Comparison of ENCODE assay signal across 10 mouse cellular contexts in the genomic region with DNA sequence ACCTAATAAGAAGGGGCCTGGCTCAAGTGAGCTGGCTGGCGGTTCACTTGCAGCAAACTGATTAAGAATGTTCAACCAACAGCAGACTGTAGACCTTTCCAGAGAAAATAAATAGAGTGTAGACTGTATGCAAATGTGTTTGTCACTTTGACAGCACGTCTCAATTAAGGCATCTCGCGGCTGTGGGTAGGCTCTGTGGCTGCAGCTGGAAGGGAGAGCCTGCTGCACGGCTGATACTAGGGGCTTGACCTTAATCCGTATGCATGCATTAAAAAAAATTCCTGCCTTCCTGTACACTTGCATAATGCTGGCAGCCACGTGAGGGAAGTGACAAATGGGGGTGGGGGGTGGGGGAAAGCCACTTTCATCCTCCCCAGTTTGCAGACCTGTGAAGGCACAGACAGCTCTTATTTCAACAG.
DNase-seq lines count a peak whose midpoint lies in the region; ATAC-seq and TF ChIP-seq lines count a peak whose summit lies in the region.
"Had no signal": no experiment of that assay in that cellular context is flagged by ENCODE, and none has a peak within 500 bp of the region (broad histone marks: within the 10 kb centered on the region; RNA-seq: fewer than 3 reads in every experiment).

No protein-coding gene starts in this region.

- no peak for TF ChIP-seq CTCF in heart, adult 2 months (IDR thresholded peaks at IDR 0.05)

- ATAC-seq in heart, embryonic 16.5 days (replicated peaks; ENCODE audit: extremely low read depth, insufficient read depth, low FRiP score), result peak; percentile 23; the same call in 1 of the 2 replicates
- 0 out of 2 replicates have a peak, but pooled peaks have one; percentile 28 for ATAC-seq in embryonic facial prominence, embryonic 12.5 days (ENCODE audit: insufficient number of reproducible peaks, insufficient read depth, low FRiP score, low TSS enrichment)
- peak; percentile 77 for ATAC-seq in hindbrain, embryonic 16.5 days
- peak; percentile 82 for ATAC-seq in neural tube, embryonic 12.5 days (ENCODE audit: low FRiP score, low read depth)
- no peak for ATAC-seq in megakaryocyte, adult 5-6 weeks (ENCODE audit: poor library complexity, severe bottlenecking)
- ATAC-seq: CD4-positive, CD25-positive, alpha-beta regulatory T cell, adult 4 months had no signal

- no peak overlapping the region for H3K4me2 ChIP-seq in heart, embryonic 16.5 days (ENCODE audit: low read depth, low read length)
- no peak overlapping the region for H3K4me2 ChIP-seq in embryonic facial prominence, embryonic 12.5 days (replicated peaks)
- no peak overlapping the region for H3K4me2 ChIP-seq in hindbrain, embryonic 16.5 days (ENCODE audit: low read length)
- no peak overlapping the region for H3K4me2 ChIP-seq in neural tube, embryonic 12.5 days (replicated peaks)

- intact Hi-C loops in heart, adult 2 months (cut with DNase I), result no loop called here

- TF ChIP-seq POLR2A in heart, adult 2 months (IDR thresholded peaks at IDR 0.05; ENCODE audit: insufficient read depth, low read depth, low read length), result no peak

- H3K9me3 ChIP-seq in heart, embryonic 16.5 days (replicated peaks; ENCODE audit: control insufficient read depth, low read length), result no peaks in the 10 kb centered on the region
- H3K9me3 ChIP-seq in embryonic facial prominence, embryonic 12.5 days, result no peaks in the 10 kb centered on the region
- no peaks in the 10 kb centered on the region for H3K9me3 ChIP-seq in hindbrain, embryonic 16.5 days (ENCODE audit: control insufficient read depth, low read length)
- H3K9me3 ChIP-seq in neural tube, embryonic 12.5 days, result no peaks in the 10 kb centered on the region

- DNase-seq in heart, adult 2 months, result no peak
- no peak for DNase-seq in layer of hippocampus, adult 18-20 months (ENCODE audit: low spot score in 2 of 2)
- no peak for DNase-seq in layer of hippocampus, adult 9-10 months (ENCODE audit: low spot score)
- DNase-seq: gastrocnemius, postnatal 25 days had no signal

- peaks cover 12% of the 10 kb centered on the region for H3K4me1 ChIP-seq in heart, embryonic 16.5 days (ENCODE audit: control insufficient read depth, insufficient read depth, low read length)
- no peaks in the 10 kb centered on the region for H3K4me1 ChIP-seq in heart, adult 2 months (ENCODE audit: control insufficient read depth, insufficient read depth, low read length)
- peaks cover 13% of the 10 kb centered on the region for H3K4me1 ChIP-seq in embryonic facial prominence, embryonic 12.5 days
- H3K4me1 ChIP-seq in hindbrain, embryonic 16.5 days (ENCODE audit: control insufficient read depth, insufficient read depth, low read depth, low read length), result peaks cover 12% of the 10 kb centered on the region
- peaks cover 13% of the 10 kb centered on the region for H3K4me1 ChIP-seq in neural tube, embryonic 12.5 days

- H3K36me3 ChIP-seq in heart, embryonic 16.5 days (ENCODE audit: control insufficient read depth, insufficient read depth), result peaks cover 2% of the 10 kb centered on the region; the same call in 1 of the 2 replicates
- H3K36me3 ChIP-seq in heart, adult 2 months (ENCODE audit: control insufficient read depth, insufficient read depth, low read length), result no peaks in the 10 kb centered on the region
- no peaks in the 10 kb centered on the region; the same call in 1 of the 2 replicates for H3K36me3 ChIP-seq in embryonic facial prominence, embryonic 12.5 days
- no peaks in the 10 kb centered on the region for H3K36me3 ChIP-seq in hindbrain, embryonic 16.5 days (ENCODE audit: control insufficient read depth, insufficient read depth, low read length)
- H3K36me3 ChIP-seq in neural tube, embryonic 12.5 days, result peaks cover 3% of the 10 kb centered on the region; the same call in 1 of the 2 replicates

- no peaks in the 10 kb centered on the region for H3K27me3 ChIP-seq in heart, embryonic 16.5 days (ENCODE audit: control insufficient read depth, insufficient read depth, low read length)
- H3K27me3 ChIP-seq in heart, adult 2 months (ENCODE audit: control insufficient read depth, insufficient read depth, low read length), result no peaks in the 10 kb centered on the region
- no peaks in the 10 kb centered on the region for H3K27me3 ChIP-seq in embryonic facial prominence, embryonic 12.5 days
- no peaks in the 10 kb centered on the region for H3K27me3 ChIP-seq in hindbrain, embryonic 16.5 days (replicated peaks; ENCODE audit: control insufficient read depth, insufficient read depth, low read length)
- no peaks in the 10 kb centered on the region for H3K27me3 ChIP-seq in neural tube, embryonic 12.5 days (replicated peaks)

- no peak for TF ChIP-seq EP300 in heart, adult 2 months (IDR thresholded peaks at IDR 0.05; ENCODE audit: insufficient read depth, low read depth, low read length)

- H3K79me2 ChIP-seq in heart, adult 2 months (replicated peaks; ENCODE audit: control insufficient read depth, insufficient read depth, low read length), result no peaks in the 10 kb centered on the region

- no peak overlapping the region for H3K27ac ChIP-seq in heart, embryonic 16.5 days (ENCODE audit: low read length)
- no peak overlapping the region for H3K27ac ChIP-seq in heart, adult 2 months
- no peak overlapping the region; the same call in 1 of the 2 replicates for H3K27ac ChIP-seq in embryonic facial prominence, embryonic 12.5 days
- H3K27ac ChIP-seq in hindbrain, embryonic 16.5 days (ENCODE audit: low read depth, low read length), result peak overlapping the region; percentile 67
- H3K27ac ChIP-seq in neural tube, embryonic 12.5 days, result no peak overlapping the region

- 16% methylated on average over 7 of the region's 7 CpGs for WGBS in heart, embryonic 16.5 days
- 42% methylated on average over 7 of the region's 7 CpGs for WGBS in heart, adult 2 months
- WGBS in embryonic facial prominence, embryonic 12.5 days, result 5% methylated on average over 7 of the region's 7 CpGs
- 6% methylated on average over 7 of the region's 7 CpGs for WGBS in hindbrain, embryonic 16.5 days
- 11% methylated on average over 7 of the region's 7 CpGs for WGBS in neural tube, embryonic 12.5 days

- no peak overlapping the region for H3K9ac ChIP-seq in heart, embryonic 16.5 days (ENCODE audit: low read length)
- no peak overlapping the region for H3K9ac ChIP-seq in heart, adult 2 months (ENCODE audit: low read depth, low read length)
- no peak overlapping the region for H3K9ac ChIP-seq in embryonic facial prominence, embryonic 12.5 days
- H3K9ac ChIP-seq in hindbrain, embryonic 16.5 days (ENCODE audit: low read depth, low read length), result peak overlapping the region; percentile 5; the same call in 1 of the 2 replicates
- no peak overlapping the region for H3K9ac ChIP-seq in neural tube, embryonic 12.5 days

- no peak overlapping the region for H3K4me3 ChIP-seq in heart, embryonic 16.5 days (ENCODE audit: low read length)
- no peak overlapping the region for H3K4me3 ChIP-seq in heart, adult 2 months
- no peak overlapping the region for H3K4me3 ChIP-seq in embryonic facial prominence, embryonic 12.5 days
- no peak overlapping the region for H3K4me3 ChIP-seq in hindbrain, embryonic 16.5 days (ENCODE audit: low read length)
- no peak overlapping the region for H3K4me3 ChIP-seq in neural tube, embryonic 12.5 days
